8 mouse cellular contexts compared by ENCODE assay signal in the genomic region with DNA sequence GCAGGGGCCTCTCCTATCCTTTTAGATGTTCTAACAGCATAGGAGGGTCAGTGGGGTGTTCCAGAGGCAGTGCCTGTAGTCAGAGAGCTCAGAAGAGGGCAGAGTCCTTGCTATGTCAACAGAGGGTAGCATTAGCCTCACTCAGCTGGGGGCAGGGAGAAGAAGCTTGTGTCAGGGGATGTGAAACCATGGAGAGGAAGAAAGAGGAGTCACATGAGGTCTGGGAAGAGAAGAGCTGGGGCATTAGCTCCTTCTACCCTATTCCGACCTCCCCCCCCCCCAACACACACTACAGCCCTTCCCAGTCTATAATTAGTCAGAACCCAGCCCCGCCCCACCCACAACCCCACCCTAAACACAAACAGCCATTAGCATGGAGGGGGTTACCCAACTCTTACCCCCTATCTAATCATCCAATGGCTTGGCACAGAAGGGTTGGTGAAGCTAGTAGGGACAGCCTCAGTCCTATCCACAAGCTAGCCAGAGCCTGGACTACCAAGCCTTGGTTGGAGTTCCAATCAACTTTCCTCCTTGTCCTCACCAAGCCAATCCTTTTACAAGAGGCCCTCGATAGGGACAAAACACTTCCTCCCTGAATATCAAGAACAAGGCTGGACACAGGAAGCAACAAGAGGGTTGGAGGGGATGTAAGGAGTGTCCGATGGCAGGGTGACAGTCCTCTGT. TPM values are rescaled to one million over a fixed set of nuclear protein-coding genes. Genes with fewer than 3 reads are reported as not detected.
DNase-seq lines count a peak whose midpoint lies in the region; ATAC-seq and TF ChIP-seq lines count a peak whose summit lies in the region.

No protein-coding gene starts in this region.

- H3K9me3 ChIP-seq in lung, embryonic 16.5 days (ENCODE audit: control insufficient read depth, low read length): no peaks in the 10 kb centered on the region
- no peaks in the 10 kb centered on the region for H3K9me3 ChIP-seq in forebrain, embryonic 14.5 days (replicated peaks; ENCODE audit: control insufficient read depth, low read length)
- no peaks in the 10 kb centered on the region for H3K9me3 ChIP-seq in kidney, postnatal 0 days (replicated peaks; ENCODE audit: low read length)
- H3K9me3 ChIP-seq in midbrain, postnatal 0 days (ENCODE audit: low read length): no peaks in the 10 kb centered on the region

- no peak for DNase-seq in lung, postnatal 14 days
- no peak for DNase-seq in forebrain, embryonic 14.5 days (ENCODE audit: low spot score)
- no peak for DNase-seq in kidney, postnatal 0 days (ENCODE audit: low spot score)
- DNase-seq in midbrain, postnatal 0 days (ENCODE audit: low spot score): no peak
- no peak for DNase-seq in right cerebral cortex, adult 18-20 months
- no peak for DNase-seq in left cerebral cortex, postnatal 25 days (ENCODE audit: low spot score in 2 of 2)

- peak overlapping the region; percentile 20 for H3K9ac ChIP-seq in lung, embryonic 16.5 days (ENCODE audit: low read length)
- H3K9ac ChIP-seq in forebrain, embryonic 14.5 days (ENCODE audit: low read length): no peak overlapping the region; the same call in 1 of the 2 replicates
- peak overlapping the region; percentile 31; the same call in 1 of the 2 replicates for H3K9ac ChIP-seq in kidney, postnatal 0 days (ENCODE audit: low read depth, low read length)
- H3K9ac ChIP-seq in midbrain, postnatal 0 days (replicated peaks; ENCODE audit: low read length, poor library complexity, severe bottlenecking): 0 out of 2 replicates have a peak overlapping the region, but pooled peaks have one; percentile 13

- no peak for TF ChIP-seq CTCF in kidney, postnatal 0 days (IDR thresholded peaks at IDR 0.05; ENCODE audit: low read depth)
- TF ChIP-seq CTCF in midbrain, postnatal 0 days (IDR thresholded peaks at IDR 0.05): no peak

- H3K4me1 ChIP-seq in lung, embryonic 16.5 days (replicated peaks; ENCODE audit: control insufficient read depth, insufficient read depth, low read length): peaks cover 75% of the 10 kb centered on the region
- H3K4me1 ChIP-seq in forebrain, embryonic 14.5 days (ENCODE audit: control insufficient read depth, insufficient read depth, low read length): peaks cover 75% of the 10 kb centered on the region
- peaks cover 64% of the 10 kb centered on the region for H3K4me1 ChIP-seq in kidney, postnatal 0 days (replicated peaks; ENCODE audit: insufficient read depth, low read length)
- H3K4me1 ChIP-seq in midbrain, postnatal 0 days (ENCODE audit: insufficient read depth, low read length): peaks cover 46% of the 10 kb centered on the region

- no peaks in the 10 kb centered on the region for H3K27me3 ChIP-seq in lung, embryonic 16.5 days (ENCODE audit: control insufficient read depth, insufficient read depth, low read depth, low read length)
- H3K27me3 ChIP-seq in forebrain, embryonic 14.5 days (replicated peaks; ENCODE audit: control insufficient read depth, insufficient read depth, low read length): no peaks in the 10 kb centered on the region
- no peaks in the 10 kb centered on the region for H3K27me3 ChIP-seq in kidney, postnatal 0 days (ENCODE audit: insufficient read depth, low read length)
- H3K27me3 ChIP-seq in midbrain, postnatal 0 days (ENCODE audit: insufficient read depth, low read length): no peaks in the 10 kb centered on the region

- H3K36me3 ChIP-seq in lung, embryonic 16.5 days (ENCODE audit: control insufficient read depth, insufficient read depth, low read length): no peaks in the 10 kb centered on the region
- H3K36me3 ChIP-seq in forebrain, embryonic 14.5 days (ENCODE audit: control insufficient read depth, insufficient read depth, low read length): no peaks in the 10 kb centered on the region
- H3K36me3 ChIP-seq in kidney, postnatal 0 days (ENCODE audit: insufficient read depth, low read length): no peaks in the 10 kb centered on the region
- H3K36me3 ChIP-seq in midbrain, postnatal 0 days (ENCODE audit: insufficient read depth, low read length): no peaks in the 10 kb centered on the region

- H3K4me3 ChIP-seq in lung, embryonic 16.5 days (ENCODE audit: low read length): peak overlapping the region; percentile 79
- H3K4me3 ChIP-seq in forebrain, embryonic 14.5 days (ENCODE audit: low read depth, low read length): no peak overlapping the region; the same call in 1 of the 2 replicates
- peak overlapping the region; percentile 65; the same call in 1 of the 2 replicates for H3K4me3 ChIP-seq in kidney, postnatal 0 days (replicated peaks; ENCODE audit: low read depth, low read length)
- no peak overlapping the region for H3K4me3 ChIP-seq in midbrain, postnatal 0 days (ENCODE audit: low read depth, low read length)

- ATAC-seq in lung, embryonic 16.5 days (ENCODE audit: low read depth): no peak
- no peak for ATAC-seq in forebrain, embryonic 14.5 days
- ATAC-seq in kidney, postnatal 0 days (replicated peaks; ENCODE audit: low FRiP score, low read depth): no peak
- ATAC-seq in midbrain, postnatal 0 days (ENCODE audit: low FRiP score): no peak
- no peak for ATAC-seq in erythroid progenitor cell, adult 5-6 weeks (replicated peaks; ENCODE audit: low FRiP score, poor library complexity, severe bottlenecking)

- H3K4me2 ChIP-seq in lung, embryonic 16.5 days (ENCODE audit: low read depth, low read length): peak overlapping the region; percentile 63
- peak overlapping the region; percentile 67 for H3K4me2 ChIP-seq in forebrain, embryonic 14.5 days (ENCODE audit: low read length)
- H3K4me2 ChIP-seq in kidney, postnatal 0 days (ENCODE audit: low read length): peak overlapping the region; percentile 73
- H3K4me2 ChIP-seq in midbrain, postnatal 0 days (ENCODE audit: low read depth, low read length, poor library complexity, severe bottlenecking): peak overlapping the region; percentile 77

- peak overlapping the region; percentile 95 for H3K27ac ChIP-seq in lung, embryonic 16.5 days (ENCODE audit: low read length)
- peak overlapping the region; percentile 3; the same call in 1 of the 2 replicates for H3K27ac ChIP-seq in forebrain, embryonic 14.5 days (ENCODE audit: low read depth, low read length)
- peak overlapping the region; percentile 93 for H3K27ac ChIP-seq in kidney, postnatal 0 days
- no peak overlapping the region for H3K27ac ChIP-seq in midbrain, postnatal 0 days (ENCODE audit: low read depth, low read length)

- intact Hi-C loops in left cerebral cortex, postnatal 25 days (cut with DNase I): no loop called here

- WGBS in lung, embryonic 16.5 days: 44% methylated on average over 4 of the region's 4 CpGs
- 82% methylated on average over 4 of the region's 4 CpGs for WGBS in forebrain, embryonic 14.5 days
- 46% methylated on average over 4 of the region's 4 CpGs for WGBS in kidney, postnatal 0 days
- 70% methylated on average over 4 of the region's 4 CpGs for WGBS in midbrain, postnatal 0 days

RNA-seq across cellular contexts. Expression of gene Plxnb2, which starts 2.9 kb away (rescaled TPM):
- polyA plus RNA-seq in lung, embryonic 16.5 days (2015; fragmentation: Nextera tagmentation; extraction: Ambion mirVana): 134 and 139 TPM in 2 replicates
- polyA plus RNA-seq in forebrain, embryonic 14.5 days (2014; fragmentation: Nextera tagmentation; extraction: Ambion mirVana): 101 TPM in 2 replicates
- 126 and 130 TPM in 2 replicates for polyA plus RNA-seq in kidney, postnatal 0 days (2015; fragmentation: Nextera tagmentation; extraction: Ambion mirVana)
- 153 and 199 TPM in 2 replicates for total RNA-seq in midbrain, postnatal 0 days (2014; rRNA removed)
- 46.8 and 50.4 TPM in 2 replicates for polyA plus RNA-seq in midbrain, postnatal 0 days (2015; fragmentation: Nextera tagmentation; extraction: Ambion mirVana)
- 7.2 and 9.2 TPM in 2 replicates for total RNA-seq in erythroid progenitor cell, adult 5-6 weeks (2015; ENCODE audit: low replicate concordance)
- 1.9 and 8.2 TPM in 2 replicates for total RNA-seq in erythroid progenitor cell, adult 5-6 weeks (2017; ENCODE audit: low replicate concordance)
- total RNA-seq in left cerebral cortex, postnatal 25 days (2021): 10 to 100 TPM; 43.4 to 44.9 TPM

RNA-seq across cellular contexts. Expression of gene Dennd6b, which starts 18.6 kb away (rescaled TPM):
- polyA plus RNA-seq in lung, embryonic 16.5 days (2015; fragmentation: Nextera tagmentation; extraction: Ambion mirVana): 12.2 and 12.5 TPM in 2 replicates
- polyA plus RNA-seq in forebrain, embryonic 14.5 days (2014; fragmentation: Nextera tagmentation; extraction: Ambion mirVana): 39.0 and 49.2 TPM in 2 replicates
- 10.4 and 11.7 TPM in 2 replicates for polyA plus RNA-seq in kidney, postnatal 0 days (2015; fragmentation: Nextera tagmentation; extraction: Ambion mirVana)
- total RNA-seq in midbrain, postnatal 0 days (2014; rRNA removed): 98.8 and 115 TPM in 2 replicates
- polyA plus RNA-seq in midbrain, postnatal 0 days (2015; fragmentation: Nextera tagmentation; extraction: Ambion mirVana): 88.2 and 88.3 TPM in 2 replicates
- 1.7 TPM in 1 of 2 replicates, not detected in the other for total RNA-seq in erythroid progenitor cell, adult 5-6 weeks (2015; ENCODE audit: low replicate concordance)
- 0.76 and 1.5 TPM in 2 replicates for total RNA-seq in erythroid progenitor cell, adult 5-6 weeks (2017; ENCODE audit: low replicate concordance)
- total RNA-seq in left cerebral cortex, postnatal 25 days (2021): 10 to 100 TPM; 44.8 to 47.0 TPM

RNA-seq across cellular contexts. Expression of gene Mapk11, which starts 28.3 kb away (rescaled TPM):
- 9.6 and 10.3 TPM in 2 replicates for polyA plus RNA-seq in lung, embryonic 16.5 days (2015; fragmentation: Nextera tagmentation; extraction: Ambion mirVana)
- polyA plus RNA-seq in forebrain, embryonic 14.5 days (2014; fragmentation: Nextera tagmentation; extraction: Ambion mirVana): 28.1 and 30.1 TPM in 2 replicates
- polyA plus RNA-seq in kidney, postnatal 0 days (2015; fragmentation: Nextera tagmentation; extraction: Ambion mirVana): 7.5 and 9.3 TPM in 2 replicates
- total RNA-seq in midbrain, postnatal 0 days (2014; rRNA removed): 26.9 and 34.8 TPM in 2 replicates
- 18.9 and 19.3 TPM in 2 replicates for polyA plus RNA-seq in midbrain, postnatal 0 days (2015; fragmentation: Nextera tagmentation; extraction: Ambion mirVana)
- total RNA-seq in erythroid progenitor cell, adult 5-6 weeks (2015; ENCODE audit: low replicate concordance): 0.72 and 2.1 TPM in 2 replicates
- 0.51 TPM in 1 of 2 replicates, not detected in the other for total RNA-seq in erythroid progenitor cell, adult 5-6 weeks (2017; ENCODE audit: low replicate concordance)
- 10 to 100 TPM; 47.1 to 51.1 TPM for total RNA-seq in left cerebral cortex, postnatal 25 days (2021)

RNA-seq across cellular contexts. Expression of gene Ppp6r2, which starts 33.6 kb away (rescaled TPM):
- 25.7 and 26.4 TPM in 2 replicates for polyA plus RNA-seq in lung, embryonic 16.5 days (2015; fragmentation: Nextera tagmentation; extraction: Ambion mirVana)
- polyA plus RNA-seq in forebrain, embryonic 14.5 days (2014; fragmentation: Nextera tagmentation; extraction: Ambion mirVana): 69.4 and 77.1 TPM in 2 replicates
- polyA plus RNA-seq in kidney, postnatal 0 days (2015; fragmentation: Nextera tagmentation; extraction: Ambion mirVana): 25.9 and 26.8 TPM in 2 replicates
- 225 and 315 TPM in 2 replicates for total RNA-seq in midbrain, postnatal 0 days (2014; rRNA removed)
- polyA plus RNA-seq in midbrain, postnatal 0 days (2015; fragmentation: Nextera tagmentation; extraction: Ambion mirVana): 76.5 and 87.1 TPM in 2 replicates
- 59.1 and 61.6 TPM in 2 replicates for total RNA-seq in erythroid progenitor cell, adult 5-6 weeks (2015; ENCODE audit: low replicate concordance)
- total RNA-seq in erythroid progenitor cell, adult 5-6 weeks (2017; ENCODE audit: low replicate concordance): 55.4 and 79.1 TPM in 2 replicates
- 100 to 1,000 TPM; 148 to 149 TPM for total RNA-seq in left cerebral cortex, postnatal 25 days (2021)

RNA-seq across cellular contexts. Expression of gene Mapk12, which starts 37.2 kb away (rescaled TPM):
- 12.2 and 13.9 TPM in 2 replicates for polyA plus RNA-seq in lung, embryonic 16.5 days (2015; fragmentation: Nextera tagmentation; extraction: Ambion mirVana)
- 4.8 and 5.1 TPM in 2 replicates for polyA plus RNA-seq in forebrain, embryonic 14.5 days (2014; fragmentation: Nextera tagmentation; extraction: Ambion mirVana)
- 12.3 and 13.5 TPM in 2 replicates for polyA plus RNA-seq in kidney, postnatal 0 days (2015; fragmentation: Nextera tagmentation; extraction: Ambion mirVana)
- 1.5 and 4.7 TPM in 2 replicates for total RNA-seq in midbrain, postnatal 0 days (2014; rRNA removed)
- 2.0 and 3.2 TPM in 2 replicates for polyA plus RNA-seq in midbrain, postnatal 0 days (2015; fragmentation: Nextera tagmentation; extraction: Ambion mirVana)
- not detected in 2 replicates for total RNA-seq in erythroid progenitor cell, adult 5-6 weeks (2015; ENCODE audit: low replicate concordance)
- 0.51 TPM in 1 of 2 replicates, not detected in the other for total RNA-seq in erythroid progenitor cell, adult 5-6 weeks (2017; ENCODE audit: low replicate concordance)
- 1 to 10 TPM; 5.9 to 7.6 TPM for total RNA-seq in left cerebral cortex, postnatal 25 days (2021)

Comparison
In these comparisons a context has a peak if more than half of its experiments do, and no peak if none do; other contexts are left out.
1. H3K4me3 ChIP-seq: peak in lung, embryonic 16.5 days (single experiment) and kidney, postnatal 0 days (single experiment); none in forebrain, embryonic 14.5 days (single experiment) and midbrain, postnatal 0 days (single experiment).
2. Peak in every context shown above with its lines, with median percentiles within 50 percentile points of each other: H3K4me2 ChIP-seq.